Mouse (Mus musculus): Measurements from ENCODE around the gene Sclt1. TPM values are rescaled to one million over a fixed set of nuclear protein-coding genes. Genes with fewer than 3 reads are reported as not detected.

The Sclt1 gene
- polyA plus RNA-seq, 1 experiment: 21.4 TPM

DNA sequence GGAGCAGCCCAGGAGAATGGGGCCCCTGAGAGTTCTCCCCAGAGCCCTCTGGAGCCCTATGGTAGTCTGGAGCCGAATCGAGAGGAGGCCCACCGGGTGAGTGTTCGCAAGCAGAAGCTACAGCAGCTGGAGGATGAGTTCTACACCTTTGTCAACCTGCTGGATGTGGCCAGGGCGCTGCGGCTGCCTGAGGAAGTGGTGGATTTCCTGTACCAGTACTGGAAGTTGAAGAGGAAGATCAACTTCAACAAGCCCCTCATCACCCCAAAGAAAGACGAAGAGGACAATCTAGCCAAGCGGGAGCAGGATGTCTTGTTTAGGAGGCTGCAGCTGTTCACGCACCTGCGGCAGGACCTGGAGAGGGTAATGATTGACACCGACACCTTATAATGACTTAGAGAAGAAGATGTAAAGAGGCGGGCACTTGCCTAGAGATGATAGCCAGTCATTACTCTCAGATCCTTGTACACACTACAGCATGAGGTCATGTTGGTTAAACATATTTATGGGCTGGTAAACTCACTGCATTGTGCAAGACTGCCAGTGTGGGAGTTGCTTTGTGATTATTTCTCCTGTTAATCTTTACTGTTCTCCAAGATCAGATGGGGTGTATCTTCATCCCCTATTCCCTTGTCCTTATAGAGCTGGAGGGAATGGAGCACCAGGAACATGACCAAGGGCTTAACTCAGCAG is 137.5 kb downstream of the Sclt1 start:
- H3K4me1 ChIP-seq (ENCODE audit: control insufficient read depth, insufficient read depth, low read length): no peaks in the 10 kb centered on the region
- no peaks in the 10 kb centered on the region for H3K9me3 ChIP-seq (replicated peaks; ENCODE audit: control insufficient read depth, insufficient read depth, low read length, poor library complexity, severe bottlenecking)
- H3K27ac ChIP-seq (ENCODE audit: insufficient read depth, low read length): no peak overlapping the region
- TF ChIP-seq CTCF (IDR thresholded peaks at IDR 0.05; ENCODE audit: low read depth, low read length) (no peak), POLR2A (IDR thresholded peaks at IDR 0.05; ENCODE audit: insufficient read depth, low read length) (no peak), EP300 (IDR thresholded peaks at IDR 0.05; ENCODE audit: insufficient read depth, low read depth, low read length) (no peak)
- H3K4me3 ChIP-seq (ENCODE audit: low read depth, low read length): no peak overlapping the region
- no peak overlapping the region for H3K9ac ChIP-seq (ENCODE audit: low read depth, poor library complexity, severe bottlenecking)
- no peaks in the 10 kb centered on the region for H3K27me3 ChIP-seq (ENCODE audit: control insufficient read depth, insufficient read depth, low read length, poor library complexity, severe bottlenecking)
- peaks cover 96% of the 10 kb centered on the region for H3K36me3 ChIP-seq (ENCODE audit: control insufficient read depth, insufficient read depth, low read length, poor library complexity, severe bottlenecking)

DNA sequence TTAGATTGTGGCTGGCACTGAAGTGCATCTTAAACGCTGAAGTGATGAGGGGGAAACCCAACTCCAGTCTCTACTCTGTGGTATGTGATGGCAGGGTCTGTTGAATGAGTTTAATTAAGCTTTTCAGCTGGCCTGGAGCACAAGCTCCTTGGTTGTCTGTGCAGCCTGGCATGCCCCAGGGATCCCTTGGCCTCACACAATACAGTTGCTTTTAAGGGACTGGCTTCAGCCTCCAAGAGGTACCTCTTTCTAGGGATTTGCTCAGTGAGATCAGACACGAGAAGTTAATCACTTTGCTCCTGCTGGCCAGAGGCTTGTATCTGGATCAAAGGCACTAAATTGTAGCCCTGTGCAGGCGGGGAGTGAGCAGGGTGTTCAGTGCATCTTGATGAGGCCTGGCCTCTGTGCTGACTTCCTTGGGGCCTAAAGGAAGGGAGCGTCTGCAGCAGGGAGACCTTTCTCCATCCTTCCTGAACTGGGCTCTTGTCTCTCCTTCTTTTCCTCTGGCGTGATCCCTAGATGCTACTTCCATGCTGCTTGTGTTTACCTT is 138.8 kb downstream of the Sclt1 start:
- no peaks in the 10 kb centered on the region for H3K9me3 ChIP-seq (replicated peaks; ENCODE audit: control insufficient read depth, insufficient read depth, low read length, poor library complexity, severe bottlenecking)
- peak overlapping the region; percentile 4; the same call in 1 of the 2 replicates for H3K27ac ChIP-seq (ENCODE audit: insufficient read depth, low read length)
- H3K36me3 ChIP-seq (ENCODE audit: control insufficient read depth, insufficient read depth, low read length, poor library complexity, severe bottlenecking): peaks cover 95% of the 10 kb centered on the region
- H3K9ac ChIP-seq (ENCODE audit: low read depth, poor library complexity, severe bottlenecking): no peak overlapping the region
- no peak overlapping the region for H3K4me3 ChIP-seq (ENCODE audit: low read depth, low read length)
- H3K4me1 ChIP-seq (ENCODE audit: control insufficient read depth, insufficient read depth, low read length): peaks cover 4% of the 10 kb centered on the region
- TF ChIP-seq POLR2A (IDR thresholded peaks at IDR 0.05; ENCODE audit: insufficient read depth, low read length): no peak
- TF ChIP-seq CTCF (IDR thresholded peaks at IDR 0.05; ENCODE audit: low read depth, low read length): no peak
- TF ChIP-seq EP300 (IDR thresholded peaks at IDR 0.05; ENCODE audit: insufficient read depth, low read depth, low read length): no peak
- no peaks in the 10 kb centered on the region for H3K27me3 ChIP-seq (ENCODE audit: control insufficient read depth, insufficient read depth, low read length, poor library complexity, severe bottlenecking)

DNA sequence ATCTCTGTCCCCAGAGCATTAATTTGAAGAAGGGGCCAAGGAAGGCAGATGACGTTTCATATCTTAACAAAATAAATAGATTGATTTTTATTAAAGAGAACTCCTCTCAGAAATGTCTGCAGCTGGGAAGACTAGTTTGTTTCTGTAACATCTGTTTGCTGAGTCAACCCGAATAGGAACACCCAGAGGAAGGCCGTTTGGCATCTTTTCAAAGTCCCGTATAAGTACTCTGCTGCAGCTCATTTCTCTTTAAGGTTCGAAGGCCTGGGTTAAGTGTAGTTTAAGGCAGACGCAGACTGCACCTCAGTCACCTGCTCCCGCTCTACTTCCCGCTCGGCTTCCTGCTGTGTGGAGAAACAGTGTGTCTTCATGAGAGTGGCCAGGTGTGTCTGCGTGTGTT is 139.4 kb downstream of the Sclt1 start:
- peaks cover 4% of the 10 kb centered on the region for H3K4me1 ChIP-seq (ENCODE audit: control insufficient read depth, insufficient read depth, low read length)
- H3K9me3 ChIP-seq (replicated peaks; ENCODE audit: control insufficient read depth, insufficient read depth, low read length, poor library complexity, severe bottlenecking): no peaks in the 10 kb centered on the region
- H3K36me3 ChIP-seq (ENCODE audit: control insufficient read depth, insufficient read depth, low read length, poor library complexity, severe bottlenecking): peaks cover 95% of the 10 kb centered on the region
- TF ChIP-seq CTCF (IDR thresholded peaks at IDR 0.05; ENCODE audit: low read depth, low read length) (no peak), POLR2A (IDR thresholded peaks at IDR 0.05; ENCODE audit: insufficient read depth, low read length) (no peak)
- H3K9ac ChIP-seq (ENCODE audit: low read depth, poor library complexity, severe bottlenecking): no peak overlapping the region
- H3K27ac ChIP-seq (ENCODE audit: insufficient read depth, low read length): 0 out of 2 replicates have a peak overlapping the region, but pooled peaks have one; percentile 11
- H3K4me3 ChIP-seq (ENCODE audit: low read depth, low read length): no peak overlapping the region
- H3K27me3 ChIP-seq (ENCODE audit: control insufficient read depth, insufficient read depth, low read length, poor library complexity, severe bottlenecking): no peaks in the 10 kb centered on the region

DNA sequence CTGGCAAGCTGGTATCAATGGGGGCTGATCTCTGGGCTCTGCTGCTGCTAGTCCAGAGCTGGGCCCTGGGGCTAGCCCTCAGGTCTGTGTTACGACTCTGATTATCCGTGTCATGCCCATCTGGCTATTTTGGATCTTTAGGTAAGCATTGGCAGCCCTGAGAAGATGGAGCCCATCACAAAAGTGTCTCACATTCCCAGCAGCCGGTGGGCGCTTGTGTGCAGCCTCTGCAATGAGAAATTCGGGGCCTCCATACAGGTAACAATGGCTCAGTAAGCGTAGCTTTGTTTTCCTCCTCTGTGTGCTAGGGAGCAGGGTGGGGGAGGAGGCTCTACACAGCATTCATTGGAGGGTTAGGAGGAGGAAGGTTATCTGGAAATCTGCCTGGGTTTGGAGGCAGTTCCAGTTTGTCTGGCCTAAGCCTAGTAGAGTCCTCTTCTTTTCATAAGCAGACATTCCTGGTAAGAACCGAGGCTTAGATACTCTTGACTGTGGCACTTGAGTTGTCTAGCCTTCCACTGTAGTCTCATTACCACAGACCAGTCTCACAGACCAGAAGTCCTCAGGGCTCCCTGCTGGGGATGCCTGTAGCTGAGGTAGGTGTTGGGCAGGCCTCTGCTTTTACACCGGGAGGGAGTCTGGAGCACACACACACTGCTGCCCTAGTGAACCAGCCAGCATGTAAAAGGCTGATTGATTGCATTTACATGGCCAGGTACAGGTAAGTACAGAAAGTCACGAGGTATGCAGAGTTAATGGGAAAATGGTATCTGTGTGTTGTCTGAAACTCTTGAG is 140.9 kb downstream of the Sclt1 start:
- no peak for TF ChIP-seq CTCF (IDR thresholded peaks at IDR 0.05; ENCODE audit: low read depth, low read length)
- Histone ChIP-seq H3K4me1 (ENCODE audit: control insufficient read depth, insufficient read depth, low read length) (peaks cover 4% of the 10 kb centered on the region), H3K36me3 (ENCODE audit: control insufficient read depth, insufficient read depth, low read length, poor library complexity, severe bottlenecking) (peaks cover 96% of the 10 kb centered on the region), H3K9ac (ENCODE audit: low read depth, poor library complexity, severe bottlenecking) (no peak overlapping the region), H3K4me3 (ENCODE audit: low read depth, low read length) (no peak overlapping the region), H3K27me3 (ENCODE audit: control insufficient read depth, insufficient read depth, low read length, poor library complexity, severe bottlenecking) (no peaks in the 10 kb centered on the region), H3K27ac (ENCODE audit: insufficient read depth, low read length) (0 out of 2 replicates have a peak overlapping the region, but pooled peaks have one; percentile 21), H3K9me3 (replicated peaks; ENCODE audit: control insufficient read depth, insufficient read depth, low read length, poor library complexity, severe bottlenecking) (no peaks in the 10 kb centered on the region)

DNA sequence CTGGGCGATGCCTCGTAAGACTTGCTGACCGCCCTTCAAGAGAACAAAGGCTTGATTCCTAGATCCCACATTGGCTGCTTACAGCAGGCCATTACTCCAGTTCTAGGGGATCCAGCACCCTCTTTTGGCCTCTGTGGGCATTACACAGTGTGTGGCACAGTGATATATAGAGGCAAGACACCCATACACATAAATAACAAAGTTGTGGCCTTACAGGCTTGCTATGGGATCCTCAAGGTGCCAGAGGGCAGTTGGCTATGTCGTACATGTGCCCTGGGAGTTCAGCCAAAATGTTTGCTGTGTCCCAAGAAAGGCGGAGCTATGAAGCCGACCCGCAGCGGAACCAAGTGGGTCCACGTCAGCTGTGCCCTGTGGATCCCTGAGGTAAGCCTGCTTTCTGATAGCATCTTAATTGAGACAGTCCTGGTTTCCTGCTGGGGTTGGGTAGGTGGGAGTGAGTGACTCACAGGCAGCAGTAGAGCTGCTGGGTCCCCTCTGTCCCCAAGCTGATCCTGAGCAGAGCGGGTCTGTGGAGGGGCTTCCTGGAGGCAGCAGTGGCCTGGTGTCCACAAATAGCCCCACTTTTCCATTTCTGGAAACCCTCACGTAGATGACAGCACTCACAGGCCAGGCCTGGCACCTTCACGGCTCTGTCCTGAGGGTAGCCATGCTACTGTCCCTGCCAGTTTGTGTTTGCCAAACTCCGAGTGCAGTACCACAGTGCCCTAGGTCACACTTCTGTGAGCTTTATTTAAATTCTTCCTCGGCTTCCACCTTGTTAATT is 142.3 kb downstream of the Sclt1 start:
- peaks cover 95% of the 10 kb centered on the region for H3K36me3 ChIP-seq (ENCODE audit: control insufficient read depth, insufficient read depth, low read length, poor library complexity, severe bottlenecking)
- H3K4me1 ChIP-seq (ENCODE audit: control insufficient read depth, insufficient read depth, low read length): peaks cover 4% of the 10 kb centered on the region
- no peak overlapping the region for H3K9ac ChIP-seq (ENCODE audit: low read depth, poor library complexity, severe bottlenecking)
- peak; percentile 27 for TF ChIP-seq CTCF (IDR thresholded peaks at IDR 0.05; ENCODE audit: low read depth, low read length)
- TF ChIP-seq POLR2A (IDR thresholded peaks at IDR 0.05; ENCODE audit: insufficient read depth, low read length): no peak
- no peak overlapping the region for H3K27ac ChIP-seq (ENCODE audit: insufficient read depth, low read length)
- H3K27me3 ChIP-seq (ENCODE audit: control insufficient read depth, insufficient read depth, low read length, poor library complexity, severe bottlenecking): no peaks in the 10 kb centered on the region
- H3K4me3 ChIP-seq (ENCODE audit: low read depth, low read length): no peak overlapping the region
- no peaks in the 10 kb centered on the region for H3K9me3 ChIP-seq (replicated peaks; ENCODE audit: control insufficient read depth, insufficient read depth, low read length, poor library complexity, severe bottlenecking)
